Mouse (Mus musculus): ENCODE measurements around the gene Gas7.

GRCm38 (mm10) chr11:67549762-67550488, 94.7 kb downstream of the Gas7 start:
- no peak for TF ChIP-seq CTCF (IDR thresholded peaks at IDR 0.05; ENCODE audit: low read depth)
- TF ChIP-seq EP300 (IDR thresholded peaks at IDR 0.05; ENCODE audit: low read depth): no peak
